Mouse (Mus musculus): ENCODE results near the gene Eef2kmt.
"Not testable (repeated sequence)": the region's sequence is repeated elsewhere in the genome, so short reads cannot be mapped to it uniquely, and the experiment has no call there.

The Eef2kmt gene

GRCm38 (mm10) chr16:5255779-5256496 is at the start of gene Eef2kmt:
Gene Eef2kmt, minus strand, starts transcription at chr16:5255983.
- DNase-seq (ENCODE audit: low spot score) = peak; percentile 98

GRCm38 (mm10) chr16:5295238-5295637 is 39.5 kb upstream of the Eef2kmt start:
- no peak for DNase-seq (ENCODE audit: low spot score)

GRCm38 (mm10) chr16:5285376-5285775 is 29.6 kb upstream of the Eef2kmt start:
- DNase-seq (ENCODE audit: low spot score) = no peak

- no peak for DNase-seq (ENCODE audit: low spot score)
Measured at GRCm38 (mm10) chr16:5282686-5283085, 26.9 kb upstream of the Eef2kmt start.

- DNase-seq (ENCODE audit: low spot score) = no peak
Measured at GRCm38 (mm10) chr16:5279571-5280222, 23.9 kb upstream of the Eef2kmt start.

- no peak for DNase-seq (ENCODE audit: low spot score)
Measured at GRCm38 (mm10) chr16:5272371-5272770, 16.6 kb upstream of the Eef2kmt start.

GRCm38 (mm10) chr16:5271411-5272035 is 15.7 kb upstream of the Eef2kmt start:
- no peak for DNase-seq (ENCODE audit: low spot score)

GRCm38 (mm10) chr16:5263926-5264325 is 8.1 kb upstream of the Eef2kmt start:
- DNase-seq (ENCODE audit: low spot score) = no peak

- no peak for DNase-seq (ENCODE audit: low spot score)
Measured at GRCm38 (mm10) chr16:5263156-5263555, 7.4 kb upstream of the Eef2kmt start.

- DNase-seq (ENCODE audit: low spot score) = peak; percentile 30
Measured at GRCm38 (mm10) chr16:5255081-5255740, 572 bp downstream of the Eef2kmt start.

GRCm38 (mm10) chr16:5254346-5255025 is 1.3 kb downstream of the Eef2kmt start:
- peak; percentile 85 for DNase-seq (ENCODE audit: low spot score)

GRCm38 (mm10) chr16:5252260-5252659 is 3.5 kb downstream of the Eef2kmt start:
- DNase-seq (ENCODE audit: low spot score) = no peak

- no peak for DNase-seq (ENCODE audit: low spot score)
Measured at GRCm38 (mm10) chr16:5250891-5251290, 4.9 kb downstream of the Eef2kmt start.

- DNase-seq (ENCODE audit: low spot score) = peak; percentile 61
Measured at GRCm38 (mm10) chr16:5244411-5244810, 11.4 kb downstream of the Eef2kmt start.

GRCm38 (mm10) chr16:5242882-5243281 is 12.9 kb downstream of the Eef2kmt start:
- no peak for DNase-seq (ENCODE audit: low spot score)

GRCm38 (mm10) chr16:5242355-5242754 is 13.4 kb downstream of the Eef2kmt start:
- DNase-seq (ENCODE audit: low spot score) = no peak

- peak; percentile 96 for DNase-seq (ENCODE audit: low spot score)
Measured at GRCm38 (mm10) chr16:5233418-5234313, 22.1 kb downstream of the Eef2kmt start, which contains the start of gene Alg1. Gene Alg1, plus strand, starts transcription at chr16:5233621.

GRCm38 (mm10) chr16:5232982-5233381 is 22.8 kb downstream of the Eef2kmt start:
- DNase-seq (ENCODE audit: low spot score) = no peak

- not testable (repeated sequence) for DNase-seq (ENCODE audit: low spot score)
Measured at GRCm38 (mm10) chr16:5228103-5228502, 27.7 kb downstream of the Eef2kmt start.

GRCm38 (mm10) chr16:5227501-5227900 is 28.3 kb downstream of the Eef2kmt start:
- DNase-seq (ENCODE audit: low spot score) = not testable (repeated sequence)

GRCm38 (mm10) chr16:5226534-5226933 is 29.2 kb downstream of the Eef2kmt start:
- DNase-seq (ENCODE audit: low spot score) = not testable (repeated sequence)
